ENCODE assay signal across 1 mouse cellular context in genomic region chr17:34899890-34900243, GRCm38 (mm10).
A peak's percentile ranks its signal among the peaks of the same experiment; 100 is the strongest.
TF ChIP-seq lines count a peak whose summit lies in the region.

No protein-coding gene starts in this region.

TF ChIP-seq in MEL, 35 proteins besides CTCF, POLR2A, EP300 and RAD21 (continued from another document):
- peak; percentile 80 for TF ChIP-seq ELF1 (IDR thresholded peaks at IDR 0.05; ENCODE audit: low read depth, low read length)
- TF ChIP-seq POLR2AphosphoS5 (IDR thresholded peaks at IDR 0.05; ENCODE audit: borderline replicate concordance, low read depth, low read length): no peak
- TF ChIP-seq SMC3 (IDR thresholded peaks at IDR 0.05; ENCODE audit: low read depth, low read length): no peak
- TF ChIP-seq MXI1 (IDR thresholded peaks at IDR 0.05; ENCODE audit: low read depth, low read length): peak; percentile 41
- no peak for TF ChIP-seq TAL1 (IDR thresholded peaks at IDR 0.05; ENCODE audit: low read length)
- TF ChIP-seq GABPA (IDR thresholded peaks at IDR 0.05; ENCODE audit: low read depth, low read length): no peak
- TF ChIP-seq BHLHE40 (IDR thresholded peaks at IDR 0.05; ENCODE audit: borderline replicate concordance, low read depth, low read length): no peak
- TF ChIP-seq MAFK (IDR thresholded peaks at IDR 0.05; ENCODE audit: borderline replicate concordance, low read depth, low read length): no peak
- peak; percentile 93 for TF ChIP-seq ZNF384 (IDR thresholded peaks at IDR 0.05; ENCODE audit: low read depth, low read length)
- TF ChIP-seq SIN3A (IDR thresholded peaks at IDR 0.05; ENCODE audit: low read length): peak; percentile 80
